Mouse (Mus musculus): ENCODE measurements around the gene Nfix.

DNA sequence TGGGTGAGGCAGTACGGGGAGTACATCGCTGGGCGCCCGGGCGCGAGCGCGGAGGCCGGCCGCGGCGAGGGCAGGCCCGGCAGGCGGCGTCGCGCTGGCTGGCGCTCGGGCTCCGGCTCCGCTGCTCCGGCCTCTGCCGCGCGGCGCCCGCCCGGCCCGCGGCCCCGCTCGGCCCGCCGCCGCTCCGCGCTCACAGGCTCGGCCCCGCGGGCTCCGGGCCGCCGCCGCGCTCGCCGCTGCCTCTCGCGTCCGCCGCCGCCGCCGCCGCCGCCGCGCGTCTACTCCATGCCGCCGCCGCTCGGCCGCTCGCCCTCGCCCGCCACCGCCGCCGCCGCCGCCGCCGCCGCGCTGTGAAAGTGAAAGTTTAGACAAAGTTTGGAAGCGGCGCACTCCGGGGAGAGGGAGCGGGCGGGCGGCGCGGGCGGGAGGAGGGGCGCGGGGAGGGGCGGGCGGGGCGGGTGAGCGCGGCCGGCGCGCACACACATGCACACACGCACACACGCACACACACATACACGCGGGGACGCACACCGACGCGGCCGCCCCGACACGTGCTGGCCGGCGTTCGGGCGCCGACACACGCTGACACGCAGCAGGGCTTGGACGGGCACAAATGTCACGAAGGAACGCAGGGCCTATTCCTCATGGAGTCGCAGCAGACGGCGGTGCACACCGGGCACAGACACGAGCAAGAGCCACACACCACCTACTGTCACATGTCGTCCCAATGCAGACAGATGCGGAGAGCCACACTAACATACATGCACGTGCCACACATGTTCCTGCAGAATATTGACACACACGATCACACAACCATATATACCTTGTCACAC lies at the start of gene Nfix:
- TF ChIP-seq CTCF (IDR thresholded peaks at IDR 0.05; ENCODE audit: extremely low read depth, insufficient read depth, low read length) (no peak), POLR2A (IDR thresholded peaks at IDR 0.05; ENCODE audit: extremely low read depth, insufficient read depth, low read length) (no peak)

All from cortical plate, adult 2 months (tissue).